Mouse (Mus musculus): Measurements from ENCODE around the gene Dusp9. TPM values are rescaled to one million over a fixed set of nuclear protein-coding genes. Genes with fewer than 3 reads are reported as not detected.

The Dusp9 gene
- total and polyA plus RNA-seq, 3 experiments: 4.7 to 5.2 TPM; not detected in 1

DNA sequence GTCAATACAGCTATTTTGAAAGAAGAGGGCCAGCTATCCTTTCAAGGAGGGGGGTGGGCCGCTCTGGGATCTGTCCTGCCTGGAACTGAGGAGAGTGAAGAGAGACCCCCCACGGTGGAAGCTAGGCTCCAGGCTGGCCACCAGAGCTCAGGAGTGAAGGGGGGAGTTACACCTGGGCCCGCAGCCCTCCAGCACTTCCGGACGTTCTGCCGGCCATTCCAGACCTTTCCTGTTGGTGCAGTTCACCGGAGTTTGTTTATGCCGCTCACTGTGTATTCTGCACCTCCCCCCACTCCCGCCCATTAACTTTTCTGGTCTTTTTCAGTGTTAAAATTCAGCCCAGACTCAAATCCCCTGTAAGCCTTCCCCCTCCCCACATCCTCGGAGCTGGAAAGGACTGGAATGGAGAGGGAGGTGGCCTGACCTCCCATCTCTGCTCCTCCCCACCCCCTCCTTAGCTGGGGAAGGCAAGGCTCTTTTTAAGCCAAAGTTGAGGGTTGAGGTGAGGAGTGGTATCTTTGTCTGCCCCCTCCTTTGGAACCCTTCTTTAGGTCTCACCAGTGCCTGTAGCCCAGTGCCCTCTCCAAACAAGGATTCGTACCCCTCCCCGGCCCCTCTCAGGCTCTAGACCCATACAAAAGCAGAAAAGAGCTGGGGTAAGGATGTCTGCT lies 44.6 kb upstream of the Dusp9 start:
- Histone ChIP-seq H3K36me3 (ENCODE audit: control insufficient read depth in 1 of 2, insufficient read depth in 2 of 2, low read length in 2 of 2) (no peaks in the 10 kb centered on the region), H3K27ac (ENCODE audit: control insufficient read depth, low read depth, low read length) (no peak overlapping the region), H3K9me3 (replicated peaks; ENCODE audit: insufficient read depth, low read length) (no peaks in the 10 kb centered on the region), H3K27me3 (ENCODE audit: control insufficient read depth in 1 of 2, insufficient read depth in 2 of 2, low read length in 2 of 2) (no peaks in the 10 kb centered on the region), H3K4me3 (ENCODE audit: control insufficient read depth in 1 of 2, insufficient read depth in 1 of 2, low read depth in 2 of 2, low read length in 2 of 2) (no peak overlapping the region), H3K4me1 (ENCODE audit: control insufficient read depth in 1 of 2, insufficient read depth in 2 of 2, low read length in 2 of 2) (no peaks in the 10 kb centered on the region), H3K9ac (ENCODE audit: control insufficient read depth, low read depth, low read length, poor library complexity, severe bottlenecking) (no peak overlapping the region), H3K79me2 (ENCODE audit: control insufficient read depth, insufficient read depth, low read length, poor library complexity) (no peaks in the 10 kb centered on the region)
- TF ChIP-seq ZKSCAN1 (IDR thresholded peaks at IDR 0.05; ENCODE audit: low read depth, low read length): no peak
- TF ChIP-seq USF1 (IDR thresholded peaks at IDR 0.05; ENCODE audit: low read depth, low read length): no peak
- no peak for TF ChIP-seq MYB (IDR thresholded peaks at IDR 0.05; ENCODE audit: low read depth, low read length)
- no peak for TF ChIP-seq TBP (IDR thresholded peaks at IDR 0.05; ENCODE audit: low read depth, low read length)
- no peak for TF ChIP-seq USF2 (IDR thresholded peaks at IDR 0.05; ENCODE audit: borderline replicate concordance in 1 of 2, insufficient read depth in 1 of 2, low read depth in 1 of 2, low read length in 2 of 2)
- no peak for TF ChIP-seq TAL1 (IDR thresholded peaks at IDR 0.05; ENCODE audit: low read length)
- no peak for TF ChIP-seq GABPA (IDR thresholded peaks at IDR 0.05; ENCODE audit: low read depth, low read length)
- no peak for TF ChIP-seq BHLHE40 (IDR thresholded peaks at IDR 0.05; ENCODE audit: borderline replicate concordance, low read depth, low read length)
- TF ChIP-seq POLR2A (IDR thresholded peaks at IDR 0.05; ENCODE audit: control insufficient read depth in 1 of 2, insufficient read depth in 1 of 2, low read depth in 1 of 2, low read length in 2 of 2, poor library complexity in 1 of 2): no peak
- TF ChIP-seq CTCF (IDR thresholded peaks at IDR 0.05 in 2 of 3, conservative IDR thresholded peaks at IDR 0.05 in 1 of 3; ENCODE audit: control insufficient read depth in 1 of 3, insufficient read depth in 1 of 3, low read depth in 2 of 3, low read length in 3 of 3, poor library complexity in 1 of 3, severe bottlenecking in 1 of 3): no peak
- TF ChIP-seq ZC3H11A (IDR thresholded peaks at IDR 0.05; ENCODE audit: low read depth, low read length): no peak
- no peak for TF ChIP-seq ZMIZ1 (IDR thresholded peaks at IDR 0.05; ENCODE audit: low read depth, low read length)
- no peak for TF ChIP-seq SMC3 (IDR thresholded peaks at IDR 0.05; ENCODE audit: low read depth, low read length)
- no peak for TF ChIP-seq MYC (IDR thresholded peaks at IDR 0.05; ENCODE audit: low read depth, low read length)
- DNase-seq (ENCODE audit: low read depth, low spot score): no peak

- Histone ChIP-seq H3K36me3 (ENCODE audit: control insufficient read depth in 1 of 2, insufficient read depth in 2 of 2, low read length in 2 of 2) (no peaks in the 10 kb centered on the region), H3K9ac (ENCODE audit: control insufficient read depth, low read depth, low read length, poor library complexity, severe bottlenecking) (no peak overlapping the region), H3K79me2 (ENCODE audit: control insufficient read depth, insufficient read depth, low read length, poor library complexity) (no peaks in the 10 kb centered on the region), H3K27ac (ENCODE audit: control insufficient read depth, low read depth, low read length) (no peak overlapping the region), H3K4me3 (ENCODE audit: control insufficient read depth in 1 of 2, insufficient read depth in 1 of 2, low read depth in 2 of 2, low read length in 2 of 2) (no peak overlapping the region), H3K27me3 (ENCODE audit: control insufficient read depth in 1 of 2, insufficient read depth in 2 of 2, low read length in 2 of 2) (no peaks in the 10 kb centered on the region), H3K9me3 (replicated peaks; ENCODE audit: insufficient read depth, low read length) (no peaks in the 10 kb centered on the region), H3K4me1 (ENCODE audit: control insufficient read depth in 1 of 2, insufficient read depth in 2 of 2, low read length in 2 of 2) (no peaks in the 10 kb centered on the region)
- TF ChIP-seq RAD21 (IDR thresholded peaks at IDR 0.05; ENCODE audit: low read depth, low read length): no peak
- no peak for TF ChIP-seq USF2 (IDR thresholded peaks at IDR 0.05; ENCODE audit: borderline replicate concordance in 1 of 2, insufficient read depth in 1 of 2, low read depth in 1 of 2, low read length in 2 of 2)
- no peak for TF ChIP-seq BHLHE40 (IDR thresholded peaks at IDR 0.05; ENCODE audit: borderline replicate concordance, low read depth, low read length)
- no peak for TF ChIP-seq MYC (IDR thresholded peaks at IDR 0.05; ENCODE audit: low read depth, low read length)
- no peak for TF ChIP-seq NELFE (IDR thresholded peaks at IDR 0.05; ENCODE audit: low read depth, low read length)
- TF ChIP-seq MAX (IDR thresholded peaks at IDR 0.05; ENCODE audit: low read length): no peak
- DNase-seq (ENCODE audit: low read depth, low spot score): no peak
These were observed 43.8 kb upstream of the Dusp9 start for GRCm38 (mm10) chrX:73595297-73595938.
